Mouse (Mus musculus) large intestine, adult 2 months (tissue): Measurements from ENCODE around the gene Vmn2r54. TPM values are rescaled to one million over a fixed set of nuclear protein-coding genes. Genes with fewer than 3 reads are reported as not detected.
"Not testable (repeated sequence)": the region's sequence is repeated elsewhere in the genome, so short reads cannot be mapped to it uniquely, and the experiment has no call there.

ENCODE experiments used
- DNase-seq: peaks from one replicate; pipeline ENCODE4 v3.0.0-alpha.2; 2012; ENCODE audit warnings: low read depth, low spot score
- WGBS: fragments of 180-500 bp; shearing (Covaris S2); methylation state at CpG from one replicate; pipeline ENCODE4 v1.1.7; 2018; 5-methylcytosine and 5-hydroxymethylcytosine counted together
- polyA plus RNA-seq: library from polyadenylated mRNA; depleted of rRNA; stranded (reverse); fragments of >200 nt; gene quantifications from 2 replicates; pipeline ENCODE4 v1.2.3, GENCODE M21; 2012; rRNA removed

The Vmn2r54 gene
- polyA plus RNA-seq, result not detected in 2 replicates

- WGBS, result 75% methylated on average over 3 of the region's 4 CpGs
- not testable (repeated sequence) for DNase-seq
These were observed at the start of gene Vmn2r54 for GRCm38 (mm10) chr7:12640219-12640618. Gene Vmn2r54 (minus strand): TSS chr7:12640319.

- DNase-seq, result not testable (repeated sequence)
- WGBS, result 82% methylated on average over 3 of the region's 3 CpGs
These were observed 44.8 kb upstream of the Vmn2r54 start, which contains the start of gene Vmn2r55 for GRCm38 (mm10) chr7:12684903-12685302. Gene Vmn2r55 (minus strand): TSS chr7:12685003.

- no peak for DNase-seq
These were observed 31.4 kb downstream of the Vmn2r54 start, which contains the start of gene Vmn2r53 for GRCm38 (mm10) chr7:12608688-12609087. Gene Vmn2r53 (minus strand): TSS chr7:12608788.

Other genes with a start within 250 kb of the Vmn2r54 start
- gene Zfp551, start 217.6 kb downstream of the Vmn2r54 start, polyA plus RNA-seq, result 0.26 and 0.51 TPM in 2 replicates
- 1.5 and 1.8 TPM in 2 replicates for gene Zfp606, start 162.0 kb downstream of the Vmn2r54 start, polyA plus RNA-seq
- gene 2900092C05Rik, start 127.8 kb downstream of the Vmn2r54 start, polyA plus RNA-seq, result not detected in 2 replicates
- gene Vmn2r53, start 31.5 kb downstream of the Vmn2r54 start, polyA plus RNA-seq, result not detected in 2 replicates
- gene Vmn2r55, start 44.7 kb upstream of the Vmn2r54 start, polyA plus RNA-seq, result not detected in 2 replicates
- gene Vmn2r56, start 94.7 kb upstream of the Vmn2r54 start, polyA plus RNA-seq, result not detected in 2 replicates
- 0.38 and 0.52 TPM in 2 replicates for gene Zscan18, start 163.3 kb upstream of the Vmn2r54 start, polyA plus RNA-seq
- 0.87 and 1.3 TPM in 2 replicates for gene Zfp329, start 178.5 kb upstream of the Vmn2r54 start, polyA plus RNA-seq
- gene Zfp110, start 194.4 kb upstream of the Vmn2r54 start, polyA plus RNA-seq, result 6.0 and 10.3 TPM in 2 replicates
- gene Zfp128, start 240.9 kb upstream of the Vmn2r54 start, polyA plus RNA-seq, result 0.33 and 0.51 TPM in 2 replicates